Mouse (Mus musculus) heart, postnatal 0 days (tissue): ENCODE results near the gene St3gal4. TPM values are rescaled to one million over a fixed set of nuclear protein-coding genes. Genes with fewer than 3 reads are reported as not detected.

Experiments
- ATAC-seq: fragments of 200-750 bp; cut with Nextera tagmentation; 2 replicates; pipeline ENCODE4 v1.8.0; 2017; ENCODE audit warnings: low read depth, moderate number of reproducible peaks, moderate library complexity; ENCODE audit not compliant: insufficient read depth
- DNase-seq: peaks from one replicate; pipeline ENCODE4 v3.0.0-alpha.2; 2016; ENCODE audit warnings: low spot score
- H3K27ac ChIP-seq: fragments of 300-500 bp; sonication (generic); 2 replicates; pipeline ENCODE4 v1.5.1; 2014; ENCODE audit warnings: low read depth, mild to moderate bottlenecking
- H3K27me3 ChIP-seq: fragments of 300-500 bp; sonication (generic); 2 replicates; pipeline ENCODE4 v1.6.1; 2014; ENCODE audit warnings: low read length, mixed read lengths; ENCODE audit not compliant: control insufficient read depth, insufficient read depth
- H3K36me3 ChIP-seq: fragments of 300-500 bp; sonication (generic); replicated peaks from 2 replicates; pipeline ENCODE4 v1.6.1; 2014; ENCODE audit warnings: low read length, mixed read lengths; ENCODE audit not compliant: control insufficient read depth, insufficient read depth
- H3K4me1 ChIP-seq: fragments of 300-500 bp; sonication (generic); 2 replicates; pipeline ENCODE4 v1.6.1; 2014; ENCODE audit warnings: antibody characterized with exemption; ENCODE audit not compliant: control insufficient read depth, insufficient read depth
- H3K4me2 ChIP-seq: fragments of 300-500 bp; sonication (generic); 2 replicates; pipeline ENCODE4 v1.6.1; 2014; ENCODE audit warnings: low read depth, mild to moderate bottlenecking, low read length, moderate library complexity
- H3K4me3 ChIP-seq: fragments of 300-500 bp; sonication (generic); 2 replicates; pipeline ENCODE4 v1.5.1; 2014; ENCODE audit warnings: low read depth, low read length
- H3K9ac ChIP-seq: fragments of 300-500 bp; sonication (generic); replicated peaks from 2 replicates; pipeline ENCODE4 v1.6.1; 2014; ENCODE audit warnings: low read depth, low read length, mixed read lengths
- H3K9me3 ChIP-seq: fragments of 300-500 bp; sonication (generic); replicated peaks from 2 replicates; pipeline ENCODE4 v1.6.1; 2016; ENCODE audit warnings: low read length; ENCODE audit not compliant: control insufficient read depth
- CTCF ChIP-seq: IDR thresholded peaks from 2 replicates; pipeline ENCODE4 v1.5.1; 2016; ENCODE audit warnings: antibody characterized with exemption, control low read depth, low read depth
- EP300 ChIP-seq: IDR thresholded peaks from 2 replicates; pipeline ENCODE4 v1.6.1; 2016; ENCODE audit warnings: antibody characterized with exemption, low read depth
- WGBS: fragments of 180-500 bp; shearing (Covaris S2); extraction: QIAGEN DNeasy Blood & Tissue Kit; methylation state at CpG from one replicate; pipeline ENCODE4 v1.1.7; 2014; 5-methylcytosine and 5-hydroxymethylcytosine counted together
- polyA plus RNA-seq: library from polyadenylated mRNA; unstranded; fragments of >200 nt; fragmentation: Nextera tagmentation; extraction: Ambion mirVana; gene quantifications from 2 replicates; pipeline ENCODE4 v1.2.1, GENCODE M21; 2015
- total RNA-seq: library from RNA; depleted of rRNA; stranded (reverse); fragments of >200 nt; gene quantifications from 2 replicates; pipeline ENCODE4 v1.2.3, GENCODE M21; 2014; ENCODE audit warnings: low replicate concordance

Gene St3gal4
- total and polyA plus RNA-seq, 2 experiments from 2014 or later: 25.2 to 37.6 TPM

DNA sequence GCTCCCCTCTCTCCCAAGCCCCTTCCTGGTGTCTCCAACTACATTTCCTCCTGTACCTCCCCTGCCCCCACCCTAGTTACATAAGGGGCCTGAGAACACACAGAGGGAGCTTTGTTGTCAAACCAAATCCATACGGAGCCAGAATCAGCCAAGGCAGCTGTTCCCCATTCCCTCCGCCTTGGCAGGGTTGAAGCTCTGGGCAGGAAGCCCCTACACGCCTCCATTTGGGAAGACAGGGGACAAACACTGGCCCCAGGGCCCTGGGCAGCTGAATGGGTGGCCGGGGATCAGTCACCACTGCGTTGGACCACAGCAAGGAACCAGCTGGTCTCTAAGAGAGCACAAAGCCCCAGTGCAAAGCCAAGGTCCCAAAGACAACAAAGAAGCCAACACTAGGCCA is 10.2 kb downstream of the St3gal4 start:
- H3K36me3 ChIP-seq: no peaks in the 10 kb centered on the region; the same call in 1 of the 2 replicates
- H3K27ac ChIP-seq: 0 out of 2 replicates have a peak overlapping the region, but pooled peaks have one; percentile 13
- no peaks in the 10 kb centered on the region for H3K27me3 ChIP-seq
- H3K4me2 ChIP-seq: no peak overlapping the region
- ATAC-seq: peak; percentile 47; the same call in 1 of the 2 replicates
- peaks cover 48% of the 10 kb centered on the region for H3K4me1 ChIP-seq
- H3K9ac ChIP-seq: no peak overlapping the region
- no peaks in the 10 kb centered on the region for H3K9me3 ChIP-seq
- H3K4me3 ChIP-seq: no peak overlapping the region
- DNase-seq: no peak
- WGBS: 67% methylated on average over 5 of the region's 5 CpGs
- no peak for TF ChIP-seq EP300
- TF ChIP-seq CTCF: no peak

DNA sequence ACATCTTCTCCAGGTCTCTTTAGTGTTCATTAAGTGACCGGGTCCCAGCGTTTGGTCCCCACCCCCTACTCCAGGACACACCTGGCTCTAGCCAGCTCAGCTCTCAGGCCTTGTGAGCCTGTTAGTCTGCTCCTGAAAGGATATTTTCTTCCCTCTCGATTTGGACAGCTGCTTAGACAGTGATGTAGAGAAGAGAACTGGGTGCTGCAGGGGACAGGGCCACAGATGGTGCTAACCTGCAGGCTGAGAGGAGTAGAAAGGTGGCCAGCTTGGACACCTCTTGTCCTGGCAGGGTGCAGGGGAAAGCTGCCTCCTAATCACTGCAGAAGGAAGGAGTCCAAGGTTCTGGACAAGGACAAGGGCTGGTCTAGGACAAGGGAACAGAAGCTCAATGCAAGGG is 11.0 kb downstream of the St3gal4 start:
- no peak overlapping the region for H3K27ac ChIP-seq
- DNase-seq (no peak), ATAC-seq (no peak)
- no peak overlapping the region for H3K4me2 ChIP-seq
- TF ChIP-seq CTCF (no peak), EP300 (no peak)
- H3K9me3 ChIP-seq: no peaks in the 10 kb centered on the region
- H3K27me3 ChIP-seq: no peaks in the 10 kb centered on the region
- peaks cover 48% of the 10 kb centered on the region for H3K4me1 ChIP-seq
- H3K36me3 ChIP-seq: no peaks in the 10 kb centered on the region
- 75% methylated on average over 3 of the region's 3 CpGs for WGBS
- no peak overlapping the region for H3K9ac ChIP-seq
- no peak overlapping the region for H3K4me3 ChIP-seq

- DNase-seq: no peak
- H3K4me3 ChIP-seq: no peak overlapping the region
Measured at GRCm38 (mm10) chr9:35107396-35107795, 11.7 kb downstream of the St3gal4 start.

GRCm38 (mm10) chr9:35105884-35106880 is 12.9 kb downstream of the St3gal4 start:
- WGBS: 46% methylated on average over 15 of the region's 15 CpGs
- DNase-seq: no peak
- peak; percentile 54 for ATAC-seq
- Histone ChIP-seq H3K36me3 (no peaks in the 10 kb centered on the region), H3K9ac (no peak overlapping the region), H3K4me1 (peaks cover 41% of the 10 kb centered on the region), H3K9me3 (no peaks in the 10 kb centered on the region), H3K4me3 (no peak overlapping the region), H3K27me3 (no peaks in the 10 kb centered on the region), H3K4me2 (no peak overlapping the region; the same call in 1 of the 2 replicates), H3K27ac (no peak overlapping the region)
- TF ChIP-seq CTCF: no peak
- no peak for TF ChIP-seq EP300

More at GRCm38 (mm10) chr9:35107396-35107795, 11.7 kb downstream of the St3gal4 start:
- H3K36me3 ChIP-seq: no peaks in the 10 kb centered on the region
- H3K27me3 ChIP-seq: no peaks in the 10 kb centered on the region
- peaks cover 47% of the 10 kb centered on the region for H3K4me1 ChIP-seq
- 89% methylated on average over 5 of the region's 5 CpGs for WGBS
- no peaks in the 10 kb centered on the region for H3K9me3 ChIP-seq
- H3K4me2 ChIP-seq: no peak overlapping the region
- ATAC-seq: no peak
- no peak overlapping the region for H3K27ac ChIP-seq
- no peak for TF ChIP-seq CTCF
- no peak for TF ChIP-seq EP300
- H3K9ac ChIP-seq: no peak overlapping the region

DNA sequence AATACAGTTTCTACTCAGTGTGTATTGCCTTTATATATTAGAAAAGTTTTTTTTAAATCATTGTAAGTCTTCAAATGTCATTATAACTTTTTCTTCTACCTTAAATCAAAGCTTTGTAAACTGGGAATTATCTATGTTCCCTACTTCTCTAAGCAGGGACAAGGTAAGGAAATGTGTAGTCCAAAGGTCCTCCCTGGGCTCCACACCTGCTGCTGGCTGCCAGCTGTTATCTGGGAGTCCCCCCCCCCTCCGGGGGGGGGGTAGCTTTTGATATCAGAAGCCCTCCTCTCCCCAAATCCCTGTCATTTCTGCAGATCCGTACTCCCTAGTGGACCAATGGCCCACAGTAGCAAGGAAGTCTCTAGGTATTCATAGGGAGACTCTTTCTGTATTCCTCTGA is 13.6 kb downstream of the St3gal4 start:
- Histone ChIP-seq H3K27ac (no peak overlapping the region), H3K9ac (no peak overlapping the region), H3K4me3 (no peak overlapping the region), H3K9me3 (no peaks in the 10 kb centered on the region), H3K27me3 (no peaks in the 10 kb centered on the region), H3K36me3 (no peaks in the 10 kb centered on the region), H3K4me1 (peaks cover 34% of the 10 kb centered on the region), H3K4me2 (no peak overlapping the region)
- ATAC-seq (no peak), DNase-seq (no peak)
- WGBS: 31% methylated on average over 2 of the region's 2 CpGs
- TF ChIP-seq CTCF: no peak
